Mouse (Mus musculus): ENCODE measurements around the gene Rhoh.

DNA sequence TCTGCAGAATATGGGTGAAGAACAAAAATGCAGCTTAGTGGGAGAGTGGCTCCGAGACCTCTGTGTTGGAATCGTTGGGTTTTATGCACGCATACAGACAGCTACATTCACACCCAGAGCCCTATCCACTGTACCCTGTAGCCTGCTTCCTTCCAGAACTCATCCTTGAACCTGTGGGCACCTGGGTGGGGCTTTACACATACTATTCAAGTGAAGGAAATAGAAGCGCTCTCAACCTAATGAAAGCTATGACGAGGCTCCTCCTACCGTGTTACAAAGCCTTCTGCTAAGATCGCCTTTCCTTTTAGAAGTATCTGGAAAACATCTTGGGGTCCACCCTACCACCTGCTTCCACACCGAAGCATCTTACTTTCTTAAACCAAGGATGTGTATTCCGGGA lies 52.1 kb downstream of the Rhoh start:
- no peak for TF ChIP-seq CTCF (IDR thresholded peaks at IDR 0.05; ENCODE audit: low read depth)
- TF ChIP-seq EP300 (IDR thresholded peaks at IDR 0.05; ENCODE audit: low read depth) = no peak

Data from liver, embryonic 14.5 days (tissue).